Mouse (Mus musculus) spleen, adult 2 months (tissue): ENCODE results near the gene Pou5f1. TPM values are rescaled to one million over a fixed set of nuclear protein-coding genes. Genes with fewer than 3 reads are reported as not detected.
A peak's percentile ranks its signal among the peaks of the same experiment; 100 is the strongest.
"Not testable (repeated sequence)": the region's sequence is repeated elsewhere in the genome, so short reads cannot be mapped to it uniquely, and the experiment has no call there.

Experiments
- DNase-seq, 2 experiments: peaks; one replicate each; pipeline versions ENCODE4 v3.0.0 to v3.0.0-alpha.2; 2012 to 2021; ENCODE audit warnings: low spot score in 2 of 2, low read depth in 1 of 2
- H3K27ac ChIP-seq: fragments of 200-500 bp; 2 replicates; pipeline ENCODE4 v1.5.1; 2012; ENCODE audit warnings: low read length, inconsistent platforms; ENCODE audit not compliant: insufficient read depth
- H3K27me3 ChIP-seq: fragments of 200-500 bp; 2 replicates; pipeline ENCODE4 v1.6.1; 2012; ENCODE audit warnings: mild to moderate bottlenecking, moderate library complexity, low read length, inconsistent platforms; ENCODE audit not compliant: control insufficient read depth, insufficient read depth
- H3K36me3 ChIP-seq: fragments of 200-500 bp; 2 replicates; pipeline ENCODE4 v1.6.1; 2012; ENCODE audit warnings: mild to moderate bottlenecking, low read length, inconsistent platforms; ENCODE audit not compliant: control insufficient read depth, insufficient read depth
- H3K4me1 ChIP-seq: fragments of 200-500 bp; 2 replicates; pipeline ENCODE4 v1.6.1; 2011; ENCODE audit warnings: inconsistent platforms; ENCODE audit not compliant: control insufficient read depth, insufficient read depth, insufficient read length
- H3K4me3 ChIP-seq: fragments of 200-500 bp; 2 replicates; pipeline ENCODE4 v1.5.1; 2011; ENCODE audit warnings: mild to moderate bottlenecking, inconsistent platforms; ENCODE audit not compliant: insufficient read depth, insufficient read length; ENCODE audit errors: extremely low read depth
- CTCF ChIP-seq: fragments of 200-500 bp; IDR thresholded peaks from 2 replicates; pipeline ENCODE4 v1.5.1; 2011; ENCODE audit warnings: mild to moderate bottlenecking, inconsistent platforms; ENCODE audit not compliant: insufficient read depth, insufficient read length, insufficient replicate concordance; ENCODE audit errors: extremely low read depth
- POLR2A ChIP-seq: fragments of 200-500 bp; IDR thresholded peaks from 2 replicates; pipeline ENCODE4 v1.6.1; 2011; ENCODE audit warnings: low read depth, low read length, inconsistent platforms
- whole genome bisulfite sequencing: fragments of 180-500 bp; shearing (Covaris S2); methylation state at CpG from one replicate; pipeline ENCODE4 v1.1.7; 2018; 5-methylcytosine and 5-hydroxymethylcytosine counted together
- polyA plus RNA-seq: library from polyadenylated mRNA; depleted of rRNA; stranded (reverse); fragments of >200 nt; gene quantifications from 2 replicates; pipeline ENCODE4 v1.2.3, GENCODE M21; 2012; rRNA removed

Pou5f1 gene
- polyA plus RNA-seq = not detected in 2 replicates

GRCm38 (mm10) chr17:35505776-35506175 is at the start of gene Pou5f1:
Pou5f1 (plus strand) TSS chr17:35506018.
- H3K4me1 ChIP-seq = no peaks in the 10 kb centered on the region
- 60% methylated on average over 13 of the region's 13 CpGs for WGBS
- no peak within 1 kb of the TSS for H3K4me3 ChIP-seq
- no peak for DNase-seq
- TF ChIP-seq POLR2A (no peak), CTCF (no peak)
- H3K27ac ChIP-seq = no peak within 1 kb of the TSS
- H3K27me3 ChIP-seq = peaks cover 3% of the 10 kb centered on the region; the same call in 1 of the 2 replicates
- H3K36me3 ChIP-seq = no peaks in the 10 kb centered on the region

GRCm38 (mm10) chr17:35458247-35458646 is 47.6 kb upstream of the Pou5f1 start:
- H3K27ac ChIP-seq, H3K27me3 ChIP-seq, H3K4me1 ChIP-seq, DNase-seq, H3K4me3 ChIP-seq, H3K36me3 ChIP-seq: not testable (repeated sequence)
- no CpG with 5 or more reads among the region's 1 CpGs for WGBS

DNA sequence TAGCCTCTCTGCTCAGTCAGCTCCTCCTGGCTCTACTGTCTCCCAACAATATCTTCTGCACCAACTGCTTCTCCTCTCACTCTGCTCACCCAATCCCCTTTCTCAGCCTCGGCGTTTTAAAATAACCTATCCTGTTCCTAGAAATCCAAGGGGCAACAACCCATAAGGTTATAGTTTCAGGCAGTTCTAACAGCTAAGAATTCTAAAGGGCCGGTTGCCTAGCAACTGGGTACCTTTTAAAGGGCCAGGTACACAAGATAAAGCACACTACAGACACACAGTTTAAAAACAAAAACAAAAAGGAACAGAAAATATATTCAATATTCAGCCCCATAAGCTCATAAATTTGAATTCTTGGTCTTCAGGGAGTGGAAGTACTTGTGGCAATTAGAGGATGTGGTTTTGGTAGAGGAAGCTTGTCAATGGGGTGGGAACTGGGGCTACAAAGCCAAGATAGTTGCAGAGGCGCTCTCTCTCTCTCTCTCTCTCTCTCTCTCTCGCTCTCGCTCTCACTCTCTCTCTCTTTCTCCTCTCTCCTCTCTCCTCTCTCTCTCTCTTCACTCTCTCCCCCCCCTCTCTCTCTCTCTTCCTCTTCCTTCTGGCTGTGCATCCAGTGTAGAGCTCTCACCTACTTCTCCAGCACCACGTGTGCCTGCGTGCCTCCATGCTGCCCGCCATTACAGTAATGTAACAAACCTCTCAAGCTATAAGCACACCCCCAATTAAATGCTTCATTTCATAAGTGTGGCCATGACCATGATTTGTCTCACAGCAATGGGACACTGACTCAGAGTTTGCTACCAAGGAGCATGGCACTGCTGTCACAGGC is 45.1 kb upstream of the Pou5f1 start:
- WGBS = 3% methylated on average over 3 of the region's 9 CpGs
- not testable (repeated sequence) for DNase-seq, H3K36me3 ChIP-seq, H3K4me3 ChIP-seq, H3K27ac ChIP-seq, H3K27me3 ChIP-seq, H3K4me1 ChIP-seq

DNA sequence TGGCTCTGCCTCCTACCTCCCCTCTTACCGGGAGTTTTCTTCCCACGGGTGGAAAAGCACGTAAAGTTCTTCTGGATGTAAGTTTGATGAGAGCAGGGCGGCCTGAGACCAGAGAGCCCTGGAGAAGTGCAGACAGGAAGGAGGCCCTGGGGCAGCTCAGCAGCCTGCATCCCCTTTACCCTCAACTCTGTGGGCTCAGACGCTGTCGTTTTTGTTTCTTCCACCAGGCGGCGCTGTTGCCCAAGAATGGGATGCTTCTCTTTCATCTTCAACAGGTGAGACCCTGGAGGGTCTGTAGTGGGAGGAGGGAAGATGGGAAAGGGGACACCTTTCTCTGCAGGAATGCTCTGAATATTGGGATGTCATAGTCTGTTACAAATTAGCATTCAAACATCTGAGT is 40.2 kb upstream of the Pou5f1 start:
- peak in 1 of 2 experiments; percentile 25 for DNase-seq
- not testable (repeated sequence) for H3K4me3 ChIP-seq, H3K27ac ChIP-seq, H3K4me1 ChIP-seq, H3K36me3 ChIP-seq
- 6% methylated on average over 8 of the region's 8 CpGs for WGBS
- TF ChIP-seq CTCF = peak; percentile 56; the same call in 1 of the 2 replicates
- H3K27me3 ChIP-seq = peaks cover 11% of the 10 kb centered on the region

- 39% methylated on average over 3 of the region's 3 CpGs for WGBS
- DNase-seq, H3K4me1 ChIP-seq, H3K27ac ChIP-seq, H3K36me3 ChIP-seq, H3K4me3 ChIP-seq: not testable (repeated sequence)
- H3K27me3 ChIP-seq = peaks cover 13% of the 10 kb centered on the region
These were observed 36.9 kb upstream of the Pou5f1 start for GRCm38 (mm10) chr17:35468936-35469335.

GRCm38 (mm10) chr17:35469842-35470751 is 35.7 kb upstream of the Pou5f1 start, which contains the start of gene H2-Q10:
H2-Q10 (plus strand) TSS chr17:35470089.
- Histone ChIP-seq H3K4me1 (peaks cover 6% of the 10 kb centered on the region; the same call in 1 of the 2 replicates), H3K27ac (no peak within 1 kb of the TSS), H3K4me3 (peak within 1 kb of the TSS; percentile 35; the same call in 1 of the 2 replicates), H3K36me3 (no peaks in the 10 kb centered on the region), H3K27me3 (peaks cover 13% of the 10 kb centered on the region)
- DNase-seq = no peak
- WGBS = 8% methylated on average over 80 of the region's 80 CpGs
- TF ChIP-seq CTCF = no peak
- TF ChIP-seq POLR2A = no peak

- Histone ChIP-seq H3K36me3 (no peaks in the 10 kb centered on the region), H3K27ac (no peak overlapping the region), H3K4me3 (no peak overlapping the region), H3K27me3 (no peaks in the 10 kb centered on the region), H3K4me1 (no peaks in the 10 kb centered on the region)
- TF ChIP-seq CTCF (peak; percentile 95), POLR2A (no peak)
- DNase-seq = peak; percentile 21 to 45
- WGBS = 1% methylated on average over 9 of the region's 9 CpGs
These were observed 21.8 kb upstream of the Pou5f1 start for GRCm38 (mm10) chr17:35484066-35484465.
